Mouse (Mus musculus): ENCODE data around the gene Trappc13. TPM values are rescaled to one million over a fixed set of nuclear protein-coding genes. Genes with fewer than 3 reads are reported as not detected.

Gene Trappc13
- polyA plus RNA-seq, 1 experiment from 2014 or later: 44.3 TPM

Other genes with a start within 250 kb of the Trappc13 start
- gene Nln, start 68.9 kb downstream of the Trappc13 start, polyA plus RNA-seq (2015; fragmentation: Nextera tagmentation; extraction: Ambion mirVana): 18.6 and 19.4 TPM in 2 replicates
- 2.2 and 2.5 TPM in 2 replicates for gene Sgtb, start 68.7 kb downstream of the Trappc13 start, polyA plus RNA-seq (2015; fragmentation: Nextera tagmentation; extraction: Ambion mirVana)
- gene Trim23, start 328 bp upstream of the Trappc13 start, polyA plus RNA-seq (2015; fragmentation: Nextera tagmentation; extraction: Ambion mirVana): 12.9 and 13.6 TPM in 2 replicates
- gene Cenpk, start 50.1 kb upstream of the Trappc13 start, polyA plus RNA-seq (2015; fragmentation: Nextera tagmentation; extraction: Ambion mirVana): 36.1 and 38.9 TPM in 2 replicates
- 8.7 and 8.8 TPM in 2 replicates for gene Ppwd1, start 50.4 kb upstream of the Trappc13 start, polyA plus RNA-seq (2015; fragmentation: Nextera tagmentation; extraction: Ambion mirVana)
- gene Adamts6, start 109.4 kb upstream of the Trappc13 start, polyA plus RNA-seq (2015; fragmentation: Nextera tagmentation; extraction: Ambion mirVana): 4.6 and 5.1 TPM in 2 replicates